Mouse (Mus musculus) lung, adult 2 months (tissue): ENCODE data around the gene Ubc.
A peak's percentile ranks its signal among the peaks of the same experiment; 100 is the strongest.

Experiments
- CTCF ChIP-seq: fragments of 200-500 bp; IDR thresholded peaks from 2 replicates; pipeline ENCODE4 v1.5.1; 2011; ENCODE audit warnings: mild to moderate bottlenecking, low read length, control low read depth; ENCODE audit not compliant: insufficient read depth
- POLR2A ChIP-seq: fragments of 200-500 bp; IDR thresholded peaks from 2 replicates; pipeline ENCODE4 v1.6.1; 2011; ENCODE audit warnings: low read depth, mild to moderate bottlenecking, control low read depth, low read length, borderline replicate concordance; ENCODE audit errors: extremely low read depth

GRCm38 (mm10) chr5:125411972-125412530 is 22.0 kb upstream of the Ubc start:
- peak; percentile 19; the same call in 1 of the 2 replicates for TF ChIP-seq CTCF
- TF ChIP-seq POLR2A, result no peak
